Mouse (Mus musculus) megakaryocyte, embryonic 14.5 days (primary cell): ENCODE measurements around the gene Phxr2.

ENCODE experiments used
- FLI1 ChIP-seq: IDR thresholded peaks from 2 replicates; pipeline ENCODE4 v1.6.1; 2012; ENCODE audit warnings: low read length, inconsistent platforms, mixed read lengths
- GATA1 ChIP-seq: IDR thresholded peaks from 3 replicates; pipeline ENCODE4 v1.6.1; 2012; ENCODE audit warnings: mixed read lengths, low read length, inconsistent platforms, borderline replicate concordance

GRCm38 (mm10) chr10:99154635-99155034 is 28.5 kb upstream of the Phxr2 start:
- TF ChIP-seq GATA1 (no peak), FLI1 (no peak)
